Mouse (Mus musculus) cerebellum, postnatal 36 days (tissue): ENCODE results near the gene Psmd10.

Experiments used
- DNase-seq, 2 experiments: peaks; one replicate each; pipeline ENCODE4 v3.0.0; 2021 to 2022; ENCODE audit warnings: mixed read lengths in 2 of 2

Gene Psmd10

DNA sequence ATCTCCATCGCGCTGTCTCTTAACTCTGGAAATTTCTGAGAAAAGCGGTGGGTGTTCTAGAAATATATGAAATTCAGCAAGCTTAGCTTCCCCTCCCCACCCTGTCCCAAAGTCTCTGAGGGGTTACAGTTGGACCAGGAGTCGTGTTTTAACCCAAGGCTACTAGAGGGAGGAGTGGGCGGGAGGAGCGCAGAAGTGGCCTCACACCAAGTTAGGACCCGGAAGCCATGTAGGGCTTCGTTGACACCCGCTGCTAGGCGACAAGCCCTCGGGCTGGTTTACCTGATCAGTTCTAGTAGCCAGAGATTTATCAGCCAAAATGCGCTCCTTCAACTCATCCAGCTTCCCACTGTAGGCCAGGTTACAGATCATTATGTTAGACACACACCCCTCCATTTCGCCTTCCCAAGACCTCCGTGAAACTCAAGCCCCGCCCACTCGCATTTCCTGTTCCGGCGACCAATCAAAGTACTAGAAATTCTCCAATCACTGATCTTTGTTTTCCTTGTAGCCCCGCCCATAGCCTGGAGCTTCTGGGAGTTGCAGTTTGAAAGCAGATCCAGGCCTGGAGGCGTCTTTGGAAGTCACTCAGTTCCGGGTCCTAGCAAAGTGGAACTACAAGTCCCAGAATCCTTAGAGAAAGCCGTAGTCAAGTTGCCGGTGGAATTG is at the start of gene Psmd10, which contains the start of gene Atg4a:
TSS of gene Psmd10 (minus strand) at position 457 of the 669 bp plus-strand sequence.
TSS of gene Atg4a (plus strand) at position 636 of the 669 bp plus-strand sequence.
- peak; percentile 86 to 88 for DNase-seq

DNA sequence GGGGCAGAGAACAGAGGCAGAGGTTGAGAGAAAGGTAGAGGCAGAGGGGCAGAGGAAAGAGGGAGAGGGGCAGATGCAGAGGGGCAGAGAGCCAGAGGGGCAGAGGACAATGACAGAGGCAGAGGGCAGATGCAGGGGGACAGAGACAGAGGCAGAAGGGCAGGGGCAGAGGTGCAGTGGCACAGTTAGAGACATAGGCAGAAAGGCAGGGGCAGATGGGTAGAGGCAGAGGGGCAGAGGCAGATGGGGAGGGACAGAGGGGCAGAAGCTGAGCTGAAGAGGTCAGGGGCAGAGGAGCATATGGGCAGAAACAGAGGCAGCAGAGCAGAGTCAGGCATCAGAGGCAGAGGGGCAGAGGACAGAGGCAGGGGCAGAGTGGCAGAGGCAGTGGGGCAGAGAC is 42.4 kb upstream of the Psmd10 start:
- no peak for DNase-seq

DNA sequence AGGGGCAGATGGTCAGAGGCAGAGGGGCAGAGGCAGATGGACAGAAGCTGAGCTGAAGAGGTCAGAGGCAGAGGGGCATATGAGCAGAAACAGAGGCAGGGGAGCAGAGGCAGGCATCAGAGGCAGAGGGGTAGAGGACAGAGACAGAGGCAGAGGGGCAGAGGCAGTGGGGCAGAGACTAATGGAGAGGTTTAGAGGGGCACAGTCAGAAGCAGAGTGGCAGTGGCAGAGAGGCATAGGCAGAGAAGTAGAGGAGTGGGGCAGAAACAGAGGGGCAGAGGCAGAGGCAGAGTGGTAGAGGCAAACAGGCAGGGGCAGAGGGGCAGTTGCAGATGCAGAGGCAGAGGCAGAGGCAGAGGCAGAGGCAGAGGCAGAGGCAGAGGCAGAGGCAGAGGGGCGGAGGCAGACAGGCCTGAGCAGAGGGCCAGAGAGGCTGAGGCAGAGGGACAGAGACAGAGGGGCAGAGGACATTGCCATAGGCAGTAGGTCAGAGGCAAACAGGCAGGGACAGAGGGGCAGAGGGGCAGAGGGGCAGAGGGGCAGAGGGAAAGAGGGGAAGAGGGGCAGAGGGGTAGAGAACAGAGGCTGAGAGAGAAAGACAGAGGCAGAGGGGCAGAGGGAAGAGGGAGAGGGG is 41.5 kb upstream of the Psmd10 start:
- DNase-seq, result no peak

DNA sequence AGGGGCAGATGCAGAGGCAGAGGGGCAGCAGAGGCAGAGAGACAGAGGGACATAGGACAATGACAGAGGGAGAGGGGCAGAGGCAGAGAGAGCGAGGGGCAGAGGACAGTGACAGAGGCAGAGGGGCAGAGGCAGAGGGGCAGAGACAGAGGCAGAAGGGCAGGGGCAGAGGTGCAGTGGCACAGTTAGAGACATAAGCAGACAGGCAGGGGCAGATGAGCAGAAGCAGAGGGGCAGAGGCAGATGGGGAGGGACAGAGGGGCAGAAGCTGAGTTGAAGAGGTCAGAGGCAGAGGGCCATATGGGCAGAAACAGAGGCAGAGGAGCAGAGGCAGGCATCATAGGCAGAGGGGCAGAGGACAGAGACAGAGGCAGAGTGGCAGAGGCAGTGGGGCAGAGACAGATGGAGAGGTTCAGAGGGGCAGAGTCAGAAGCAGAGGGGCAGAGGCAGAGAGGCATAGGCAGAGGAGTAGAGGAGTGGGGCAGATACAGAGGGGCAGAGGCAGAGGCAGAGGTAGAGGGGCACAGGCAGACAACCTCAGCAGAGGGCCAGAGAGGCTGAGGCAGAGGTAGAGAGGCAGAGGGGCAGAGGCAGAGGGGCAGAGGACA is 40.5 kb upstream of the Psmd10 start:
- no peak for DNase-seq

DNA sequence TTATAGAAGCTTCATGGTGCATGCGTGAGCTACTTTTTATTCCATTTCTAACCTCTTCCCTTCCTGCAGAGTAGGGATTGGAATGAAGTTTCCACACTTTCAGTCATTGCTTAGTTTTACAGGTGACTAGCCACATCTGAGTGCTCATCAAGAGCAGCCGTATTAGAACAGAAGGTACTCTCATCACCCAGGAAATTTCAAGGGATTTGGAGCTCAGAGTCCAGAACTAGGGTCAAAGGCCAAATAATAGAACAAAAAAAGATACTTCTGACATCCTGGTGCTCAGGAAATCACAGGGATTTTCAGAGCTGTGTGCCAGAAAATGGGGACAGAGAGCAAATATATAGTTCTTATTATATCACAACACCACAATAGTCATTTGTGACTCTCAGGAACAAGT is 28.7 kb upstream of the Psmd10 start:
- DNase-seq, result no peak

DNA sequence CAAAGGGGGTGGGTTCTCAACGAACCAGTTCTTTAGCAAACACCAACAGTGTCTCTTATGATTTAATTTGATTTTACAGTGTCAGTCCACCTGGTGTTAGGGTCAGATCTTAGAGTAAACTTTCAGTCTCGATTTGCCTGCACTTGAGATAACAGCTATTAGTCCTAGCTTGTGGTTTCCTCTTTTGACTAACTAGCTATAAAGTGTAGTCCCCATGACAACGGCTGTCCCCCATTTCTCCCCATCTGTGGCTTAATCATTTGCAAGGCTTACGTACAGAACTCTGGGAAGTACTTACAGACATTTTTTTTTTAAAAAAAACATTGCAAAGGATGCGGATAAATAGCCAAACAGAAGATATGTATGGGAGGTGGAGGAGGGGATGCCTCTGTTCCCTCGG is 28.3 kb upstream of the Psmd10 start:
- no peak for DNase-seq

DNA sequence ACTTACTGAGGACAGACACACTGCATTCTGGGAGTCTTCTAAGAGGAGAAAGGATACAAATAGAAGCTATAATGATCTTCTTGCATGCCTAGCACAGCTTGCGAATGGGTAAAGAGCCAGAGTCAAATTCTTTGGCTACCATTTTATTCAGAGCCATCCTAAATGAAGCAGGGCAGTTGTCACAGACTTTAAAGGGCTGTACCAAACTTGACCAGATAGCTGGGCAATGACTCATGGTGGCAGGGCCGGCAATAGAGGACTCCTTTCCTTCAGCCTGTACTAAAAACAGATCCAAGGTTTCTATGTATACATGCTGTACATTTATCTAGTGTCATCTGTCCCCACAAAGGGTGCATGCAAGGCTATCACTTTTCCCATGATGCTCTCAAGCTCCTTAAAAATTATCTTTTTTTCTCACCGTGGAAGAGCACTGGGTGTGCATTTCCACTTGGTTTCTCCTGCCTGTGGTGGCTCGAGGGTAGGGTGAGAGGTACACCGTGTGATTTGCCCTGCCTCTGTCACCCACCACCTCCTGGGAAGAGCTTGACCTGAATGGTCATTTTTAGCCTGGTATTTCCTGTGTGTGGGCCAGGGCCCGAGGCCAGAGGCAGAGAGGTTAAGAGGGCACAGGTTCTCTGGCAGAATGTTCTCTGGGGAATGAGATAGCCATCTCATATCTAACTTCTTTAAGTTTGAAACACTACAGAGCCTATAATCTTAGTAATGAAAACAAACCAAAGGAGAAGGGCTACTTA is 26.9 kb upstream of the Psmd10 start:
- no peak for DNase-seq

DNA sequence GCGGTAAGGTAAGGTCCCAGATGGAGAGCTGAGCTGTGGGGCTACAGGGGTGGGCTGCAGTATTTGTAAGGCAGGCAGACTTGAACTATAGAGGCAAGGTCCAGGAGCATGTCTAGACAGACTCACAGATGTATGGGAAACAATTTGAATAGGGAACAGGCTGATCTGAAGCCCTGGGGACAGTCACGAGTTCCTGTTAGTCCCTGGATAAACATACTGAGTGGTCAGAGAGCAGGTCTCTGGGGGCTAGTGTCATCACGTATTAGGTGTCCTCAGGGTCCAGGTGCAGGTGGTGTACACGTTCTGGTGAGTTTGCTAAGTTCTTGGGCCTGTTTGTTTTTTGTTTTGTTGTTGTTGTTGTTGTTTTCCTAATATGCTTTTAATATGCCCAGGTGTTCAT is 23.6 kb upstream of the Psmd10 start:
- DNase-seq, result no peak

DNA sequence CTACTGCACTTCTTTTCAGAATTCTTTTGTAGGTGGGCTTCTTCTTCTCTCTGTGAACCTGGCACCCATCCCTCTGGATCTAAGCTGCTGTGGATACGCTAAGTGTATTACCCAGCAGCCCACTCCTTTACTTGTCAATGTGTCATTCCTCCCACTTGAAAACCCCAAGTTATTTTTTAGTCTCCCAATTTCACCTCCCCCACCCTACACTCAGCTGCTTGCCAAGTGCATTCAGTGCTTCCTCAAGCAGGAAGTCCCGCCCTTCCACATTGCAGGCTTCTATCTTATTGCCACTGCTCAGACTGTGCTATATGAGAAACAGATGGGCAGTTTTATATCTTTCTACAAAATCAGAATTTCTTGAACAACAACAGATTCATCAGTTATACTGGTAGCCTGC is 23.0 kb upstream of the Psmd10 start:
- DNase-seq, result no peak

DNA sequence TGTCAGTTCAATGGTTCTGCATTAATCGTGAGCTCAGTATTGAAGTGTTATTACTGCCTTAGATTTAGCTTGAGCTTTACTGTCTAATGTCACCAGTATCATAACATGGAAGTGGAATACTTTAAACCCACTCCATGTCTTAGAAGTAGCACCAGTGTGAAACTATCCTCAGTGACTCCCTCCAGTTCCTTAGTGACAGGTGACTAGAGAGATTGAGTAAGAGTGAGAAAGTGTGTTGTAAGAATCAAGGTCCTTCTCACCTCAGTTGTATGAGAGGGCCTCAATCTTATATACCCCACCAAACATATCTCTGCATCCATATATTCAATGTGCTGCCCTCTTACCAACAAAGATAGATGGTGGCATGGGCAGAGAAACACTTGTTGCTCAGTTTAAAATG is 22.4 kb upstream of the Psmd10 start:
- DNase-seq, result no peak

DNA sequence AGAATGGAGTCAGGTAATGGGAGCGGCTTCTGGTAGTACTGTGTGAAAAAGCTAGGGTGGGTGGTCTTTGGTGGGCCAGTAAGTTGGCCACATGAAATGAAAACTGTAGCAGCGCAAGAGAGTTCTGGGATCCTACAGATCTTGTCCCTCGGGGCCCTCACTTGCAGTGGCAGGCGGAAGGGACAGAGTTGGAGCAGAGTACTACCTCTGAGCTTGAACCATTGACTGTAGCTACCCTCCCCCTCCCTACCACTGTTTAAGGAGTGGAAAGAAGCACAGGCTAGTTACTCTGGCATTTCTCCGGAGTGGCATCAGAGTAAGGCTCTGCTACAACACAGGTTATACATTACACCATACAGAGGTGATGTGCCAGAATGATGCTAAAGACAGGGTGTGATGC is 431 bp upstream of the Psmd10 start:
- DNase-seq, result no peak

DNA sequence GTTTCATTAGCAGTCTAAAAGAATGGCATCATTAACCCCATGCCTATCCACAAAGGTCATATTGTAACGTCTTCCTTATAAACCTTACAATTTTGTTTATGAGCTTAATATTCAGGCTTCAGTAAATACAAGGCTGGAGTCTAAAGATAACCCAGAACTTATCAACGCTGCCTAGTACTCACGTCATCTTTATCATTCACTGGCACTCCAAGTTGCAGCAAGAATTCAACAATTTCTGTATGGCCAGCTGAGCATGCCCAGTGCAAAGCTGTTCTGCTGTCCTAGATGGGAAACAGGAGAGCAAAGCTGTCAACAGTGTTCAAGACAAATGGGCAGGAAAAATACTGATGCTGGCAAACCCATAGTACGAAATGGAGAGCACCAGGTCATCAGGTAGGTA is 2.9 kb downstream of the Psmd10 start:
- DNase-seq, result no peak

DNA sequence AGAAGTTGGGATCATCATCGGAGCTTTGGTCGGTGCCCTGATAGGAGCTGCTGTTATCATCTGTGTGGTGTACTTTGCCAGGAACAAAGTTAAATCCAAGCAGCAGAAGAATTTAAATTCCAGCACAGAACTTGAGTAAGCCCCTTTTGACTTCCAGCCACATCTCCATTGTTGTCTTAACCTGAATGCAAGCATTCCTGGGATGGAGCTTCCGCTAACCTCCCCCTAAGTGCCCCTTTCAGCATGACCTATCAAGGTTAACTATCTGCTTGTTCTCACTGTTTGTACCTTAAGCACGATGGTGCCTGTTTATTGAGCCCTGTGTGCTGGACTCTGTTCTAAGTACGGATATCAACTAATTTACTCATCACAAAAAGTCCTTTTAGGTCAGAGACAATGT is 20.3 kb downstream of the Psmd10 start:
- DNase-seq, result no peak

DNA sequence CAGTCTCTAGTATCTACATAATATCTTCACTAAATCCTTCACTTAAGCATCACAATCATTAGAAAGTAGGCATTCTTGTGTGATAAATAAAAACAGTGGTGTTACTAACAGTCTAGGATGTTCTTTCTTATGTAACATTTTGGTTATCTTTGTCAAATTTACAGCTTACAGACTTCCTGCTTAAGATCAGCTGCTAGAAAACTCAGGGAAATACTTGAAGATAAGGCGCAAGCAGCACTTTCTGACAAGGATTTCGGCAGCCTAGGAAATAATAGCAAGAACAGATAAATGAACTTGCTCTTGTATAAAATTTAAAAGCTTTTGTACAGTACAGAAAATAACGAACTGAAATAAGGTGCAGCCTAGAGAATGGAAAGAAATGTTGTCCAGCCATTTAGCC is 23.3 kb downstream of the Psmd10 start:
- DNase-seq, result no peak

DNA sequence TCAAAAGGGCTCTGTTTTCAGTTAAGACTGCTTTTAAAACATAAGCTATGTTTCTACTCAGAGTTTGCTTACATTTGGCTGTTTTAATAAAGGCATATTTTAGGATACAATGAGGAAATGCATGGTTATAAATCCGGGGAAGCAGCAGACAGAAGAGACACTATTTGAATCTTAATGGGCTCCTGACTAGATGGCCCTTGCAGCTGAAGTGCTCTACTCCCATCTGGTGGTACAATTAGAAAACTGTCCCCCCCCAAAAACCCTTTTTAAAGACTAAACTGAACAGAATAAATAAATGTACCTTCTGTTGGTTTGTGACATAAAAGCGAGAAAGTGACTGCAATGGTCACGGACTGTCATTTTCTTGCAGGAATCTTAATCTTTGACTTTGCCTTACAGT is 24.5 kb downstream of the Psmd10 start:
- DNase-seq, result no peak

DNA sequence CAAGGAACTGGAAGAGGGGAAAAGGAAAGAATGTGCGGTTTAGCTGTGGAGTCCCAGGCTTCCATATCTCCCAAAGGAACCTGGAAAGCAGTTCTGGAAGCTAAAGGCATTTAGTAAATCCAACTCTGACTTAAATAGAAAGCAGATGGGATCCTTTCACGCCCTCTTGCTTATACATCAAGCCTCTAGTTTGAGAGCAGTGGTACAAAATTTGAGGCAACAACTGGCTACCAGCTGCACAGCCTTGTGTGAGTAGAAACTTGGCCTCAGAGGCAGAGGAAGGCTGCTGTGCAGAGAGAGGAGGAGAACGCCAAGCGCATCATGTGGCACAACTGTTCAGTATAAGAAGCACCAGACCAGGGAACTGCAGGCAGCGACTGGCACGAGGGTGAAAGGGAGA is 35.2 kb downstream of the Psmd10 start:
- DNase-seq, result no peak

DNA sequence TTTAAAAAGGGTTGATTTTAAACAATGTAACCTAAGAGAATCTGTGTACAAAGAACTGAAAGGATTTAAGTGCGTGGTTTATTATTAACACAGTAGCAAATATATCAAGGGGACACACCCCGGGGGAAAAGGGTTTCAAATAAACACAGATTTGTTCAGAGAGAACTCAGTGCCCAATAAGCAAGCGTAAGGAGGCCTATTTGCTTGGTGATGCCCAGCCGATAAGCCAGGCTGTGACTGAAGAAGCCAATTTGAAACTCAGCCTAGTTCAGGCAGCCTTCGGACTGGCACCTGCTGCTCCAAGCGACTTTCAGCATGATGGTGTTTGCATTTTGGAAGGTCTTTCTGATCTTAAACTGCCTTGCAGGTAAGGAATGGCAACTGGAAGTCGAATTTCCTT is 49.2 kb downstream of the Psmd10 start, which contains the start of gene Vsig1:
TSS of gene Vsig1 (plus strand) at position 249 of the 400 bp plus-strand sequence.
- DNase-seq, result no peak

DNA sequence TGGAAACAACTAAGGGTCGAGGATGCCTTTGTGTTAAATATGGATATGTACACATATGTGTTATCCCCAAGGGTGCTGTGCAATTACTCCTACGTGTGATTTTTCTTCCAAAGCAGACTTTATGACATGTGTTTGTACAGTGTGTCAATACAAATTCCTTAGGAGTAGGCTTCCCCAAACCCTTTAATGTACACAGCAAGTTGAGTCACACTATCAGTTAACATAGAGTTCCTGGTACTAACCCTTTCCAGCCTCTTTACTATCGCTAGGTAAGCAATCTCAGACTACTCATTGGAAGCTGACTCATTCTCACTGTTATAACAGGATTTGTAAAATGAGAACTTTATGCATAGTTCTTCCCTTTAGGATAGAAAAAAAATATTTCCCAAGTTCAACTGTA is 53.0 kb downstream of the Psmd10 start:
- DNase-seq, result no peak
